Mouse (Mus musculus) T-helper 17 cell (primary cell): Measurements from ENCODE around the gene Fndc7.
"Not testable (repeated sequence)": the region's sequence is repeated elsewhere in the genome, so short reads cannot be mapped to it uniquely, and the experiment has no call there.

Experiments
- in situ Hi-C, 2 experiments: fragments of 300-600 bp; cut with MboI, MseI; formaldehyde crosslinking; loops; 1 replicate in 1 of 2; 2 replicates in 1 of 2; pipeline ENCODE4 v1.15.1; 2025; ENCODE audit warnings: high pct_unique_total_duplicates in 2 of 2

Gene Fndc7

GRCm38 (mm10) chr3:108856386-108857123, 33.3 kb downstream of the Fndc7 start:
- in situ Hi-C loops, result no loop called here

DNA sequence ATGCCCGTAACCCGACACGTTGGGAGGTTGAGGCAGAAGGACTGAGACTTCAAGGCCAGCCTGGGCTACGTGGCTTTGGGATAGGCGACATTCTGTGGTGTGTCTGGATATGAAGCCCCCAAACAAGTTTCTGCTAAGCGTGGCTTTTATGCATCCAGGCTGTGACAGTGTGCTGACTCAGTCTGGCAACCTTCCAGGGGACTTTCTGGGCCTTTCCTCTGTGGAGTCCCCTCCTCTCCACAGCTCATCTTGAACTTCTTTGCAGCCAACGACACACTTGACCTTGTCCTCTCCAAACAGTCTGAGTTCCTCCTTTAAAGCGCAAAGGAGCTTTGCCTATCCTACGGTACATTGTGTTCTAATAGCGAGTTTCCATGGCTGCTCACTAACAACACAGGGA, 33.9 kb downstream of the Fndc7 start:
- in situ Hi-C loops, result no loop called here

DNA sequence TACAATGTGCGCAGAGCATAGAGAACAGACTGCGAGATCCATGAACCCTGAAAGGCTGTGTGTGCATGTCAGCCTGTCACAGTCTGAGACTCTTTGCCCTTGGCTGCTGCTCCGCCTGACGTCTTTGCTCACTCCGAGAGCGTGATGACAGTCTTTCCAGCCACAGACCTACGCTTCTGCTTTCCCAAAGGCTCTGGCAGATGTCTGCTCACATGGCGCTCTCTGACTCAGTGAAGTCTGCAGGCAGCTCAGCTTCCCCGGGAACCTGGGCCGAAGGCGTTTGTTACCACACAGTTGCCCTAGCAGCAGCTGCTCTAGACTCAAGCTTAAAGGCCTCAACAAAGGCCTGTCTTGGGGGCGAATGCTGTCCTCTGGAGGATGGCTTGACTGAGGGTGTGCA, 34.4 kb downstream of the Fndc7 start:
- in situ Hi-C loops, result no loop called here

- in situ Hi-C loops, result no loop called here
Observed at GRCm38 (mm10) chr3:108853266-108853665, 36.5 kb downstream of the Fndc7 start.

DNA sequence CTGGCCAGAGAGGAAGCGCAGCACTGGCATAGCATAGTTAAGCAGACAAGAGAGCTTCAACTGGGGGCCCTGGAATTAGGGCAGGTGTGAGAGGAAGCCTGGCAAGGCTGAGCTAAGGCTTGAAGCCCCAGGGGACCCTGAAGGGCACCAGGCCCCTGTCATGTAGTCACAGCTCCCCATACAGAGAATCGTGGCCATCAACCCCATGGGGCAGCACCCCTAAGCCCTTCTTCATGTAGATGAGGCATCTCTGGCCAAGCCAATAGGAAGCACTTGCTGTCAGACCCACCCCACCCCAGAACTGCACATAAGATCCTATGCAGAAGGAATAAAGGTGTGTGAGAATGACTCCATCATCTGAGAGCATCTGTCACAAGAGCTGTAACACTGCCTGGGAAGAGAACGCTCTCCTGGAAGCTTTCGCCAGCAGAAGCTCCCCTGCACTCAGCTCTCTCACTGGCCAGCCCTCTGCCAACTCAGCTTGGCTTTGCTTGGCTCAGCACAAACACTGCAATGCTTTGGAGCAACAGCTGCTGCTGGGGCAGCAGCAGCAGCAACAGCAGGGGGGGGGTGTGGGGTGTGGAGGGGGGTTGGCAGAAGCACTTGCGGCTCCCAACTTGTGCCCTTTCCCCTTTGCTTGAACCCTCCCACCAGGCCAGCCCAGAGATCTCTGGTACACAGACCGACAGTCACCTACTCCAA, 37.7 kb downstream of the Fndc7 start:
- in situ Hi-C loops, result no loop called here

DNA sequence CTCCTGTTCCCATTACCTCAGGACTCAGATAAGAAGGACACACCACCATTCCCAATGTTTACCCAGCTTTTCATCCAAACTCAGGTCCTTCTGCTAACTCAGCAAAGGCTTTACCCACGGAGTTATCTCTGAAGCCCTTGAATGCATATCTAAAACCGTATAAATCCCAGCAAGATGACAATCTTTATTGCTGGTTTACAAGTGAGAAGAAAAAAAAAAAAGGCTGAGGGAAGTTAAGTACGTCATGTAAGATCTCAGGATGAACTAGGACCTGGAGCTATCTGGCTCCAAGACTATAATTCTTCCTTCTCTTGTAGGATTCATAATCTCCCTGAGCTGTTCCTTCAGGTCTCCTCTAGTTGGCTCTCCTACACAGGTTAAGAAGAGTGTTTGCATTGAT, 38.3 kb downstream of the Fndc7 start:
- in situ Hi-C loops, result no loop called here

DNA sequence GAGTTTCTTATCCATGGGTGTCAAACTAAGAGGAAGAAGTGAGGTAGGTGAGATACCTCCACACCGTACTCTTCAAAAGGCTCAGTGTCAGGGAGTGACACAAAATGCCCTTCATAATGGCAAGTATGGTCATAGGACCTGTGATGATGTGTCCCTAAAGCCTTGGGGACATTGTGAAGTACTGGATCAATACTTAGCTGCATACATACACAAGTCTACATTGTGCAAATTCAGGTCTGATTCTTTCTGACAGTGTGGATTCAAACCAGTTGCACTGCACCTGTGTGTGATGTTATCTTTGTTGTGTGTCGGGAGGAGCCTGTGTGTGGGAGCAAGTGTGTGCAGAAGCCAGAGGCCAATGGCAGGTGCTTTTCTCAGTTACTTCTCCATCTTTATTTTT, 38.7 kb downstream of the Fndc7 start:
- in situ Hi-C loops, result no loop called here

- in situ Hi-C loops, result no loop called here
Observed at GRCm38 (mm10) chr3:108850506-108850905, 39.3 kb downstream of the Fndc7 start.

GRCm38 (mm10) chr3:108846616-108847015, 43.2 kb downstream of the Fndc7 start:
- in situ Hi-C loops, result loop anchor here in 1 of 2 experiments (5.0 kb wide), 1 partner anchor 56 kb away; no protein-coding TSS in a partner anchor

DNA sequence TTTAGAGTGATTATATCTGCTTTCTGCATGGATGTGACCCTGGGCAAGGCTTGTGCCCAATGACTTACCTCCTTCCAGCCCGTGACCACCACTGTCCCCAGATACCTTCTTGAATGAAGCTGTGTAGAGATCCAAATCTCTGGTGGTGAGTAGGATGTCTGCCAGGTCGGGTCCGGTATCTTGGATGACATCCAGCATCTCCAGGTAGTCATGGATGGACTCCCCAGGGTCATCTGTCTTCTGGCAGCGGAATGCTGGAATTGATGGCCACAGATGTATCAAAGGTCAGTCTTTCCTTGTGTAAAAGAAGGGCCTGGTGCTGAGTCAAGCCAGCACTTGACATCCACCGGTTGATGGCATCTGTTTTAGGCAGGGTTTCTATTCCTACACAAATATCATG, 45.3 kb downstream of the Fndc7 start:
- in situ Hi-C loops, result no loop called here

DNA sequence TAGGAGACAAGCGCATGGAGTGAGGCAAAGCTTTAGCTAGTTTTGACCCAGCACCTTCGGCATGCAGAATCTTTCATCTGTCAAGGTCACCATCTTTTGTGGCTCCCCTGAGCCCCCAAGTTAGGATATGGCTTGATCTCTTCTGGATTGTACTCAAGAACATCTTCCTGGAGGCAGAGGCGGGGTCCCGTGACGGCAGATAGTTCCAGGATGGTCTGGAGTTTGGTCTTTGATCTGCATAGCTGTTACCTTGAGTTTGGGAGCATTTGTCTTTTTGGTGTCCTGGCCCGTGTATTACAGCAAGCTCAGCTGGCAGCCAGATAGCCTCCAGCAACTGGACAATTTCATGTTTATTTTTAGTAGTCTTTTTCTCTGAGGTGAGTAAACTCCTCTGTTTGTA, 45.8 kb downstream of the Fndc7 start:
- in situ Hi-C loops, result no loop called here

GRCm38 (mm10) chr3:108840716-108841054, 49.1 kb downstream of the Fndc7 start:
- in situ Hi-C loops, result no loop called here

DNA sequence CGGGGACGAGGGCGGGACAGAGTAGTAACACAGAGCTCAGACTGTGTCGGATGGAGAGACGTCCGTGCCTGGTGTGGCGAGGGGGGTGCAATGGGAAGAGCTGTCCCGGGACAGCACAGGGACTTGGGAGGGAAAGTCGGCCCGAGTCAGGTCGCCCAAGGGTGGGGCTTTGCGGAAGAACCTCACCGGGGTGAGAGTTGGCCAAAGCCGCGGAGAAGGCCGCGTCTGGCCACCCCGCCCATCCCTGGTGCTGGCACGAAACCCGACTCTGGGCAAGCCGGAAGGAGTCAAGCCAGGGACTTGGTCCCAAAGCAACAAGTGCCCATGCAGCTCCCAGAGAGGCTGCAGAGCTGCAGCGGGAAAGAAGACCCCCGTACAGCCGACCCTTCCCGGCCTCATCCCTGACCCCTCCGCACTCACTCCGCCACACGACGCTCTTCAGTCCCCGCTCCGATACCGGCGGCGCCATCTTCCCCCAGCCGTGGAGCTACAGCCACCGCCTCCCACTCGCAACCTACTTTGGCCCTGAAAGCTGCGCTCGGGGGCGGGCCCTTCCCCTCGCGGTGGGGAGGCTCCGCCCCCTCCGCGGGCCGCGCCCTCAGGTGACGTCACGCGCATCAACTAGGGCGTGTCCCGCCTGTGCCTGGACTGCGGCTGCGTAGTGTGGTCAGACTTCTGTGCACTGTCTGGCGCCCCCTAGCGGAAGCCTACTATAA, 49.6 kb downstream of the Fndc7 start, which contains the start of gene Stxbp3:
Stxbp3 (minus strand) TSS at position 527 of the 716 bp plus-strand sequence.
- in situ Hi-C loops, result loop anchor here in 1 of 2 experiments (5.0 kb wide), 1 partner anchor 63 kb away; no protein-coding TSS in a partner anchor

GRCm38 (mm10) chr3:108839647-108839999, 50.2 kb downstream of the Fndc7 start:
- in situ Hi-C loops, result loop anchor here in 1 of 2 experiments (5.0 kb wide), 1 partner anchor 62 kb away; no protein-coding TSS in a partner anchor

DNA sequence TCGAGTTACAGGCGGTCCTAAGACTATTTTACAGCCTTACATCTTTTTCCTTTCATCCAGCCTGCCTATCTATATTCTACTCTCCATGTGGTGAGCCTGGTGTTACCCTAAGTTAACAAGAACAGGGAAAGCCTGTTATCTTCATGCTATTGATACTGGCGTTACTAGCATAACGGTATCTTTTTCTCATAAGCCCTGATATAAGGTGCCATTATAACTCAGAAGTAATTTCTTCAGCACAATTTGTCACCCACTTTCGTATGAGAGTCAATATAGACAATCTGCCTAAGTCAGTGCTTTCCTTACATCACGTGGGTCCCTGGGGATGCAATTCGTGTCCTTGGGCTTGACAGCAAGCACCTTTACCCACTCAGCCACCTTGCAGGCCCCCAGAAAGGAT, 50.8 kb downstream of the Fndc7 start:
- in situ Hi-C loops, result loop anchor here in 1 of 2 experiments (5.0 kb wide), 1 partner anchor 62 kb away; no protein-coding TSS in a partner anchor

GRCm38 (mm10) chr3:108836931-108837330, 52.9 kb downstream of the Fndc7 start:
- in situ Hi-C loops, result loop anchor here in 1 of 2 experiments (5.0 kb wide), 1 partner anchor 60 kb away; no protein-coding TSS in a partner anchor

- in situ Hi-C loops, result not testable (repeated sequence)
Observed at GRCm38 (mm10) chr3:108833717-108834116, 56.1 kb downstream of the Fndc7 start.

GRCm38 (mm10) chr3:108831750-108832149, 58.1 kb downstream of the Fndc7 start:
- in situ Hi-C loops, result no loop called here

DNA sequence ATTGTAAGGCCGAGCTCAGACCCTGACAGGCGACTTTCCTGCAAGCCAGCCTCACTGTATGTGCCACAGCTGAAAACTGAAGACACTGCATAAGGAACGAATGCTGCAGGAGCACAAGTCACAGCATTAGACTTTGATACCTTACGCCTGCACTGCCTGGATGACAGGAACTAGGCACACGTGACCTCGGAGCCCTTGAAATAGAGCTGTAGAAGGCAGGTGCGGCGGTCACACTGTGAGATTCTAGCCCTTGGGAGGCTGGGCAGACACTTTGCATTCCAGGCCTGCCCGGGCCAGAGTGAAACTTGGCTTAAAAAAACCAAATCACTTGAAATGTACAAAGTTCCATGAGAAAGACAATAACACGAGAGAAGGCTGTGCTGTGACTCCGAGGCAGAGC, 59.3 kb downstream of the Fndc7 start:
- in situ Hi-C loops, result no loop called here

GRCm38 (mm10) chr3:108815631-108816030, 74.2 kb downstream of the Fndc7 start:
- in situ Hi-C loops, result no loop called here

GRCm38 (mm10) chr3:108810747-108811263, 79.0 kb downstream of the Fndc7 start:
- in situ Hi-C loops, result no loop called here

- in situ Hi-C loops, result loop anchor here (10.0 kb wide), 2 partner anchors 1009 to 1691 kb away; no protein-coding TSS in a partner anchor
Observed at GRCm38 (mm10) chr3:108805622-108806021, 84.2 kb downstream of the Fndc7 start.
